Mouse (Mus musculus) megakaryocyte, embryonic 14.5 days (primary cell): ENCODE results near the gene Mboat7.

Source experiments
- FLI1 ChIP-seq: IDR thresholded peaks from 2 replicates; pipeline ENCODE4 v1.6.1; 2012; ENCODE audit warnings: low read length, inconsistent platforms, mixed read lengths
- GATA1 ChIP-seq: IDR thresholded peaks from 3 replicates; pipeline ENCODE4 v1.6.1; 2012; ENCODE audit warnings: mixed read lengths, low read length, inconsistent platforms, borderline replicate concordance

GRCm38 (mm10) chr7:3694076-3694948, 989 bp upstream of the Mboat7 start:
- TF ChIP-seq GATA1, result no peak
- no peak for TF ChIP-seq FLI1
